Mouse (Mus musculus) midbrain, embryonic 13.5 days (tissue): ENCODE results near the gene Snapc4. TPM values are rescaled to one million over a fixed set of nuclear protein-coding genes. Genes with fewer than 3 reads are reported as not detected.

Experiments used
- ATAC-seq: fragments of 200-750 bp; cut with Nextera tagmentation; 2 replicates; pipeline ENCODE4 v1.8.0; 2017; ENCODE audit warnings: mild to moderate bottlenecking, moderate TSS enrichment, moderate library complexity
- H3K27ac ChIP-seq: fragments of 300-500 bp; sonication (generic); 2 replicates; pipeline ENCODE4 v1.5.1; 2015; ENCODE audit warnings: inconsistent platforms, mild to moderate bottlenecking, moderate library complexity
- H3K27me3 ChIP-seq: fragments of 300-500 bp; sonication (generic); 2 replicates; pipeline ENCODE4 v1.6.1; 2015; ENCODE audit warnings: mild to moderate bottlenecking, inconsistent platforms
- H3K36me3 ChIP-seq: fragments of 300-500 bp; sonication (generic); 2 replicates; pipeline ENCODE4 v1.6.1; 2015; ENCODE audit warnings: mild to moderate bottlenecking, inconsistent platforms
- H3K4me1 ChIP-seq: fragments of 300-500 bp; sonication (generic); replicated peaks from 2 replicates; pipeline ENCODE4 v1.6.1; 2015; ENCODE audit warnings: inconsistent platforms
- H3K4me2 ChIP-seq: fragments of 300-500 bp; sonication (generic); replicated peaks from 2 replicates; pipeline ENCODE4 v1.6.1; 2015; ENCODE audit warnings: moderate library complexity, mild to moderate bottlenecking, inconsistent platforms
- H3K4me3 ChIP-seq: fragments of 300-500 bp; sonication (generic); replicated peaks from 2 replicates; pipeline ENCODE4 v1.5.1; 2015; ENCODE audit warnings: mild to moderate bottlenecking, inconsistent platforms
- H3K9ac ChIP-seq: fragments of 300-500 bp; sonication (generic); replicated peaks from 2 replicates; pipeline ENCODE4 v1.6.1; 2015; ENCODE audit warnings: mild to moderate bottlenecking, inconsistent platforms
- H3K9me3 ChIP-seq: fragments of 300-500 bp; sonication (generic); 2 replicates; pipeline ENCODE4 v1.6.1; 2016; ENCODE audit warnings: mild to moderate bottlenecking, inconsistent platforms
- WGBS: fragments of 180-500 bp; shearing (Covaris S2); methylation state at CpG from one replicate; pipeline ENCODE4 v1.1.7; 2015; 5-methylcytosine and 5-hydroxymethylcytosine counted together
- polyA plus RNA-seq: library from polyadenylated mRNA; unstranded; fragments of >200 nt; fragmentation: Nextera tagmentation; extraction: Ambion mirVana; gene quantifications from 2 replicates; pipeline ENCODE4 v1.2.1, GENCODE M21; 2015

Snapc4 gene
- polyA plus RNA-seq, 1 experiment from 2014 or later, result 32.3 TPM

- H3K4me1 ChIP-seq, result peaks cover 23% of the 10 kb centered on the region
- ATAC-seq, result 0 out of 2 replicates have a peak, but pooled peaks have one; percentile 2
- peaks cover 35% of the 10 kb centered on the region for H3K36me3 ChIP-seq
- WGBS, result 88% methylated on average over 11 of the region's 11 CpGs
- H3K4me2 ChIP-seq, result peak overlapping the region; percentile 97
- H3K27me3 ChIP-seq, result no peaks in the 10 kb centered on the region
- no peaks in the 10 kb centered on the region for H3K9me3 ChIP-seq
- peak overlapping the region; percentile 87 for H3K4me3 ChIP-seq
- peak overlapping the region; percentile 97 for H3K9ac ChIP-seq
- no peak overlapping the region for H3K27ac ChIP-seq
Observed at GRCm38 (mm10) chr2:26353066-26353980, 27.1 kb downstream of the Snapc4 start.

GRCm38 (mm10) chr2:26352291-26352910, 28.1 kb downstream of the Snapc4 start:
- H3K9me3 ChIP-seq, result no peaks in the 10 kb centered on the region
- peak; percentile 66 for ATAC-seq
- H3K36me3 ChIP-seq, result peaks cover 44% of the 10 kb centered on the region
- H3K4me2 ChIP-seq, result peak overlapping the region; percentile 97
- 4% methylated on average over 36 of the region's 36 CpGs for WGBS
- peak overlapping the region; percentile 84 for H3K27ac ChIP-seq
- peak overlapping the region; percentile 97 for H3K9ac ChIP-seq
- H3K4me3 ChIP-seq, result peak overlapping the region; percentile 87
- H3K27me3 ChIP-seq, result no peaks in the 10 kb centered on the region
- peaks cover 23% of the 10 kb centered on the region for H3K4me1 ChIP-seq

- Histone ChIP-seq H3K27me3 (no peaks in the 10 kb centered on the region), H3K9ac (peak within 1 kb of the TSS; percentile 97), H3K36me3 (peaks cover 52% of the 10 kb centered on the region), H3K4me1 (peaks cover 23% of the 10 kb centered on the region), H3K4me2 (peak within 1 kb of the TSS; percentile 97), H3K4me3 (peak within 1 kb of the TSS; percentile 87), H3K27ac (peak within 1 kb of the TSS; percentile 84), H3K9me3 (no peaks in the 10 kb centered on the region)
- peak; percentile 86 for ATAC-seq
- WGBS, result 2% methylated on average over 62 of the region's 62 CpGs
Observed at GRCm38 (mm10) chr2:26351358-26352290, 28.8 kb downstream of the Snapc4 start, which contains the start of gene Dnlz. Gene Dnlz, minus strand, starts transcription at chr2:26352110.

- Histone ChIP-seq H3K4me1 (peaks cover 20% of the 10 kb centered on the region), H3K9me3 (no peaks in the 10 kb centered on the region), H3K36me3 (peaks cover 73% of the 10 kb centered on the region), H3K27me3 (no peaks in the 10 kb centered on the region), H3K4me2 (no peak overlapping the region), H3K4me3 (no peak overlapping the region), H3K9ac (no peak overlapping the region), H3K27ac (no peak overlapping the region)
- WGBS, result 81% methylated on average over 6 of the region's 6 CpGs
- ATAC-seq, result no peak
Observed at GRCm38 (mm10) chr2:26348241-26348640, 32.2 kb downstream of the Snapc4 start.

- WGBS, result 75% methylated on average over 11 of the region's 11 CpGs
- Histone ChIP-seq H3K27ac (0 out of 2 replicates have a peak overlapping the region, but pooled peaks have one; percentile 9), H3K36me3 (peaks cover 96% of the 10 kb centered on the region)
Observed at GRCm38 (mm10) chr2:26342609-26343490, 37.6 kb downstream of the Snapc4 start.

GRCm38 (mm10) chr2:26342044-26342443, 38.4 kb downstream of the Snapc4 start:
- H3K27ac ChIP-seq, result 0 out of 2 replicates have a peak overlapping the region, but pooled peaks have one; percentile 9
- no peaks in the 10 kb centered on the region for H3K27me3 ChIP-seq
- H3K36me3 ChIP-seq, result peaks cover 88% of the 10 kb centered on the region
- H3K4me1 ChIP-seq, result no peaks in the 10 kb centered on the region
- H3K4me2 ChIP-seq, result no peak overlapping the region
- H3K4me3 ChIP-seq, result no peak overlapping the region
- no peak overlapping the region for H3K9ac ChIP-seq
- H3K9me3 ChIP-seq, result no peaks in the 10 kb centered on the region
- 92% methylated on average over 10 of the region's 10 CpGs for WGBS
- no peak for ATAC-seq

More at GRCm38 (mm10) chr2:26342609-26343490, 37.6 kb downstream of the Snapc4 start:
- Histone ChIP-seq H3K4me1 (no peaks in the 10 kb centered on the region), H3K9ac (no peak overlapping the region), H3K4me2 (no peak overlapping the region), H3K4me3 (no peak overlapping the region), H3K9me3 (no peaks in the 10 kb centered on the region), H3K27me3 (no peaks in the 10 kb centered on the region)
- no peak for ATAC-seq

GRCm38 (mm10) chr2:26341510-26341981, 38.9 kb downstream of the Snapc4 start:
- H3K4me2 ChIP-seq, result no peak overlapping the region
- H3K36me3 ChIP-seq, result peaks cover 83% of the 10 kb centered on the region
- ATAC-seq, result no peak
- WGBS, result 91% methylated on average over 2 of the region's 2 CpGs
- H3K9me3 ChIP-seq, result no peaks in the 10 kb centered on the region
- no peaks in the 10 kb centered on the region for H3K4me1 ChIP-seq
- H3K27me3 ChIP-seq, result no peaks in the 10 kb centered on the region
- no peak overlapping the region for H3K9ac ChIP-seq
- H3K4me3 ChIP-seq, result no peak overlapping the region
- no peak overlapping the region for H3K27ac ChIP-seq

GRCm38 (mm10) chr2:26339204-26339551, 41.3 kb downstream of the Snapc4 start:
- no peak for ATAC-seq
- WGBS, result 90% methylated on average over 5 of the region's 5 CpGs
- H3K4me2 ChIP-seq, result no peak overlapping the region
- H3K27me3 ChIP-seq, result no peaks in the 10 kb centered on the region
- no peak overlapping the region for H3K9ac ChIP-seq
- no peaks in the 10 kb centered on the region for H3K9me3 ChIP-seq
- peaks cover 59% of the 10 kb centered on the region for H3K36me3 ChIP-seq
- no peaks in the 10 kb centered on the region for H3K4me1 ChIP-seq
- H3K4me3 ChIP-seq, result no peak overlapping the region
- no peak overlapping the region for H3K27ac ChIP-seq

- H3K36me3 ChIP-seq, result peaks cover 53% of the 10 kb centered on the region
- H3K9me3 ChIP-seq, result no peaks in the 10 kb centered on the region
- no peak overlapping the region for H3K4me3 ChIP-seq
- no peak overlapping the region for H3K27ac ChIP-seq
- no peak; the same call in 1 of the 2 replicates for ATAC-seq
- no peak overlapping the region for H3K9ac ChIP-seq
- 84% methylated on average over 9 of the region's 13 CpGs for WGBS
- no peaks in the 10 kb centered on the region for H3K27me3 ChIP-seq
- H3K4me1 ChIP-seq, result no peaks in the 10 kb centered on the region
- H3K4me2 ChIP-seq, result no peak overlapping the region
Observed at GRCm38 (mm10) chr2:26338302-26339203, 41.9 kb downstream of the Snapc4 start.

- H3K27me3 ChIP-seq, result no peaks in the 10 kb centered on the region
- H3K9ac ChIP-seq, result no peak overlapping the region
- H3K9me3 ChIP-seq, result no peaks in the 10 kb centered on the region
- WGBS, result 82% methylated on average over 6 of the region's 6 CpGs
- no peak overlapping the region for H3K4me3 ChIP-seq
- H3K36me3 ChIP-seq, result peaks cover 65% of the 10 kb centered on the region
- no peak for ATAC-seq
- H3K4me2 ChIP-seq, result no peak overlapping the region
- H3K27ac ChIP-seq, result peak overlapping the region; percentile 14; the same call in 1 of the 2 replicates
- H3K4me1 ChIP-seq, result no peaks in the 10 kb centered on the region
Observed at GRCm38 (mm10) chr2:26330702-26331101, 49.8 kb downstream of the Snapc4 start.
